Mouse (Mus musculus) embryonic facial prominence, embryonic 13.5 days (tissue): ENCODE measurements around the gene Abhd4. TPM values are rescaled to one million over a fixed set of nuclear protein-coding genes. Genes with fewer than 3 reads are reported as not detected.
"Not testable (repeated sequence)": the region's sequence is repeated elsewhere in the genome, so short reads cannot be mapped to it uniquely, and the experiment has no call there.

Experiments
- ATAC-seq: fragments of 200-750 bp; cut with Nextera tagmentation; 2 replicates; pipeline ENCODE4 v1.8.0; 2017; ENCODE audit warnings: low read depth; ENCODE audit not compliant: insufficient number of reproducible peaks, insufficient read depth, low FRiP score, low TSS enrichment
- H3K27ac ChIP-seq: fragments of 300-500 bp; sonication (generic); 2 replicates; pipeline ENCODE4 v1.5.1; 2015; ENCODE audit warnings: moderate library complexity, mild to moderate bottlenecking, inconsistent platforms
- H3K27me3 ChIP-seq: fragments of 300-500 bp; sonication (generic); 2 replicates; pipeline ENCODE4 v1.6.1; 2015; ENCODE audit warnings: mild to moderate bottlenecking, inconsistent platforms
- H3K36me3 ChIP-seq: fragments of 300-500 bp; sonication (generic); 2 replicates; pipeline ENCODE4 v1.6.1; 2015; ENCODE audit warnings: mild to moderate bottlenecking, inconsistent platforms
- H3K4me1 ChIP-seq: fragments of 300-500 bp; sonication (generic); 2 replicates; pipeline ENCODE4 v1.6.1; 2015; ENCODE audit warnings: inconsistent platforms
- H3K4me2 ChIP-seq: fragments of 300-500 bp; sonication (generic); 2 replicates; pipeline ENCODE4 v1.6.1; 2015; ENCODE audit warnings: moderate library complexity, mild to moderate bottlenecking, inconsistent platforms
- H3K4me3 ChIP-seq: fragments of 300-500 bp; sonication (generic); 2 replicates; pipeline ENCODE4 v1.5.1; 2015; ENCODE audit warnings: mild to moderate bottlenecking, inconsistent platforms
- H3K9ac ChIP-seq: fragments of 300-500 bp; sonication (generic); 2 replicates; pipeline ENCODE4 v1.6.1; 2015; ENCODE audit warnings: mild to moderate bottlenecking, inconsistent platforms
- H3K9me3 ChIP-seq: fragments of 300-500 bp; sonication (generic); 2 replicates; pipeline ENCODE4 v1.6.1; 2016; ENCODE audit warnings: inconsistent platforms
- WGBS: fragments of 180-500 bp; shearing (Covaris S2); methylation state at CpG from one replicate; pipeline ENCODE4 v1.1.7; 2015; ENCODE audit warnings: mixed read lengths; 5-methylcytosine and 5-hydroxymethylcytosine counted together
- polyA plus RNA-seq: library from polyadenylated mRNA; unstranded; fragments of >200 nt; fragmentation: Nextera tagmentation; extraction: Ambion mirVana; gene quantifications from 2 replicates; pipeline ENCODE4 v1.2.1, GENCODE M21; 2015

Gene Abhd4
- polyA plus RNA-seq, 1 experiment from 2014 or later: 50.5 TPM

DNA sequence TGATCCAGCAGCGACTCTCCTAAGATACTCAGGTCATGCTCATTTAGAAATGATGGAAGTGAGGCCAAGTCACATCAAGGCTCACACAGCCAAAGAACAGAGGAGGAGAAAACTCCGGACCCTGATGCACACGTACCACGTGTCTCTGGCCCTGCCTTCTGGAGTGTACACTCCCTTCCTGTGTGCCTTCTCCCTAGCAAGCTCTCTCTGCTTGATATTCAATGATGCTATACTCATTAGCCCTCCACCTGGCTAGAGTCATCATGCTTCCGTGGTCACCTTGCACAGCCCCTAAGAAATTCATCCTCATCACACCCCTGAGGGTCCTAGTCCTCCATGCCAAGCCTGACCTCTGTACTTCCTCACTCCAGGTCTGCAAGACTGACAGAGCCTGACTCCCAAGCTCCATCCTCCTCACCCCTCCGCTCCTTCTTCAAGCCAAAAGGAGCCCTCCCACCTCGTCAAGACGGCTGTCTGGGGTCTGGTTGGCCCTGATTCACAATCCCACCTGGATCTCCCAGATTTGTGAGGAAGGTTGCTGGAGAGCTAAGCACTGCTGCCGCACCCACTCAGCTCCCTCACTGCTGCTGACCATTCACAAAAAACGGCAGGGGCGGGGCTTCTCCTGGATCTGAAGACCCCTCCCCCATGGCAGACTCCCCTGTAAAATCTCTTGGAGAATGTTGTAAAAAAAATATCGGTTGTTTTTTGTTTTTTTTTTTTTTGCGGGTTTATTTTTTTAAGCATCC is 30.5 kb upstream of the Abhd4 start:
- H3K4me1 ChIP-seq: peaks cover 26% of the 10 kb centered on the region
- no peak for ATAC-seq
- H3K9ac ChIP-seq: no peak overlapping the region
- H3K9me3 ChIP-seq: no peaks in the 10 kb centered on the region
- H3K4me2 ChIP-seq: no peak overlapping the region
- 0 out of 2 replicates have a peak, but pooled peaks cover 4% of the 10 kb centered on the region for H3K27me3 ChIP-seq
- H3K27ac ChIP-seq: no peak overlapping the region
- no peak overlapping the region for H3K4me3 ChIP-seq
- WGBS: 58% methylated on average over 13 of the region's 13 CpGs
- H3K36me3 ChIP-seq: no peaks in the 10 kb centered on the region

DNA sequence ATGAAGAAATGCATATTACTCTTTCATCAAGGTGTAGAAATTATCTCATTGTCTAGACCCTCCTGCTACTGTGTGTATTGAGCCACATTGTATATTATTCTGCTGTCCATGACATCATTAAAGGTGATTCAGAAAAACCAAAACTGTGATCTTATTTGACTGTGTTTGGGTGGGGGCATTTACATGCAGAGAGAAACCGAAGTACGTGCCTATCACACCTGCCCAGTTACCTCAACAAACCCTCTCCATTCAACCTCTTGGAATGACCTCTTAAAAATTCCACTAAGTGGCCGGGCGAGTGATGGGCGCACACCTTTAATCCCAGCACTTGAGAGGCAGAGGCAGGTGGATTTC is 29.9 kb upstream of the Abhd4 start:
- Histone ChIP-seq H3K36me3 (no peaks in the 10 kb centered on the region), H3K4me1 (peaks cover 26% of the 10 kb centered on the region), H3K27me3 (0 out of 2 replicates have a peak, but pooled peaks cover 4% of the 10 kb centered on the region), H3K9ac (no peak overlapping the region), H3K4me2 (no peak overlapping the region), H3K4me3 (no peak overlapping the region), H3K27ac (no peak overlapping the region), H3K9me3 (no peaks in the 10 kb centered on the region)
- no peak for ATAC-seq
- 93% methylated on average over 5 of the region's 5 CpGs for WGBS

DNA sequence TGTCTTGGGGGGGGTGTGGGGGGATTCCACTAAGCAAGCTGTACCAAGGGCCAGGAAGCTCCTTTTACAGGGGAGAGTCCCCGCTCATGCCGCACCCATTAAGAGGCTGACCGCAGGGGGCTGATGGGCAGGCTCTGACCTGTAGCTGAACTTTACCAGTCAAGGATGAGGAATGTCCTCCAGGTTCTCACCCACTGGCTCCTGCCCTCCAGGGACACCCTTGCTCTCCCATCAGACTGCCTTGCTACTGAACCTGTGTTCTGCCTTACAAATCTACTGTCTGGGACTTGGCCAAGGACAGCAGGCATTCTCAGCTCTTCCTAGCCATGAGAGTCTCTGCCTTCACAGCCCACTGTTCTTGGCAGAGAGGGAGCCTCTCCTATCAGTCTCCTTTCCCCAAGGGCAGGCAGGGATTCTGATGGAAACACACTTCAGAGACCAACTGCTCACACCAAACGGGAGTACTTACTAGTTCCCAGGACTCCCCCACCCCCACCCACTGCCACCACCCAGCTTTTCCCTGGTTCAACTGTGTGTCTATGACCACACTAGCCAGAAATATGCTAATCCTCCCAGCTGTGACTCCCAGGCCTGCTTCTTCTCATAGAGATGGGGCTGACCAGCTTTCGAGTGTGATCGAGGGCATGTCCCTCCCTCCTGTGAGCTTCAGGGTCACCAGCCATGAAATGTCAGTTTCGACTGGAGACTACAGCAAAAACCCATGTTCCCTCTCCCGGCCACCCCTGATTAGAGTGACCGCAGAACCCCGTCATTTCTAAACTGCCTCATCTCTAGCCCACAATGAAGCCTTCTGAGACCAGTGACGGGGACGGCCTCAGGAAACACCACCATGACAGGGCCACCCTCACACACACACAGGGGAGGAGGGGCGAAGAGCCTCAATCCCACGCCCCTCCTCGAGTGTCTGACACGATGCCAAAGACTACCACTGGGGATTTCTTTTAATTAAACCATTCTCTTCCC is 29.2 kb upstream of the Abhd4 start:
- no peaks in the 10 kb centered on the region for H3K9me3 ChIP-seq
- 46% methylated on average over 16 of the region's 16 CpGs for WGBS
- H3K4me3 ChIP-seq: no peak overlapping the region
- no peak overlapping the region for H3K27ac ChIP-seq
- H3K4me2 ChIP-seq: no peak overlapping the region
- H3K36me3 ChIP-seq: no peaks in the 10 kb centered on the region
- H3K27me3 ChIP-seq: 0 out of 2 replicates have a peak, but pooled peaks cover 4% of the 10 kb centered on the region
- no peak for ATAC-seq
- peaks cover 23% of the 10 kb centered on the region for H3K4me1 ChIP-seq
- no peak overlapping the region for H3K9ac ChIP-seq

DNA sequence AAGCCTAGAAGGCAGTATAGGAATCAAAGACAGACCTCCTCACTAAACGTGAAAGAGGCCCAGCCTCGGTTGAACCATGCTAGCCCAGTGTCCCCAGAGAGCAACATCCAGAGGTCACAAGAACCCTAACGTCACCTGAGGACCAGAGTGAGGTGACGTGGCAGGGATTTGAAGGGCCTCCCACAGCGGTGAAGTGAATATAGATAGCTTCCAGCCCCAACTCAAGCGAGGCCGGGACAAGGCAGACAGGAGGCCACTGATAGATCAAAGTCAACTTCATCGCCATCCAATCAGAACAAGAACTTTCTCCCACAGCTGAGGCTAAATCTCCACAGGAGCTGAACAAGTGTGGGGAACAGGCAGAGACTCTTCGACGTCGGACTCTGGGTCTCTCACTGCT is 28.3 kb upstream of the Abhd4 start:
- WGBS: 77% methylated on average over 11 of the region's 11 CpGs
- Histone ChIP-seq H3K4me3 (no peak overlapping the region), H3K4me2 (no peak overlapping the region), H3K9me3 (no peaks in the 10 kb centered on the region), H3K27ac (no peak overlapping the region), H3K4me1 (peaks cover 22% of the 10 kb centered on the region), H3K27me3 (0 out of 2 replicates have a peak, but pooled peaks cover 4% of the 10 kb centered on the region), H3K9ac (no peak overlapping the region), H3K36me3 (no peaks in the 10 kb centered on the region)
- ATAC-seq: no peak

DNA sequence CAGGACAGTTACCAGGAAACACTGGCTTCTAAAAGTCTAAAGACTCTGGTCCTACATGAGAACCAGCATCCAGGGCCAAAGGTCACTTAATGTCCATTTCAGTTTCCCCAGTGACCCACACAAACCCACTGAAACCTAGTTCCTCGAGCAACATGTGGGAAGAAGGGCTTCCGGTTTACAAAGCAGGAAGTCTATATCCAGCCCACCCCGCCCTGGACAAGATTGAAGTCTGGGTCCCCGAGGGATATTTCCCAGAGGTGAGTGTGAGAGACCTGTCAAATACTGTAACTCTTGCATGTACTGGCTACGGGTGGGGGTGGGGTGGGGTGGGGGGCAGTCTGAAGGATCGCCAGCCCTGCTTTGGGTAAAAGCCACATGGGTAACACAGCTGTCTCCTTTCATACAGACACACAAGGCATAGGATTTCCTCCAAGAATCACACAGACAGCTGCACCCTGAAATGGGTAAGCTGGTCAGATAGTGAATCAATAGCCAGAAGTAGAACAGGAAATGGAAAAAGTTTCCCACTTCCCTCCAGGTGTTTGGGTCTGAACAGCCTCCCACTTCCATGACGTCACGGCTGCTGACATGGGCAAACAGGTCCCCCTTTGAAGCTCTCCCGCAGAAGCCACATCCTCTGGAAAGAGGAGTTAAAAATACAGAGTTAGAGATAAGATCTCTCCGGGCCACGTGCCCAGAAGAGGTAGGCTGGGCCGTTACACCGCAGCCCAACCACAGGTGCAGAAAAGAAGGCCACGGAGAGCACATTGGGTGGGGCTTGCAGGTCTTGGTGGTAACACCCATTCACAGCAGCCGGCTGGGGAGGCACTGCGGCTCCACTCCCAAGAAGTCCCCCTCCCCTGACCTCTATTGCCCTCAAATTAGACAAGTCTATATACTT is 26.8 kb upstream of the Abhd4 start:
- Histone ChIP-seq H3K27me3 (0 out of 2 replicates have a peak, but pooled peaks cover 4% of the 10 kb centered on the region), H3K4me3 (peak overlapping the region; percentile 36; the same call in 1 of the 2 replicates), H3K4me2 (peak overlapping the region; percentile 62), H3K4me1 (peaks cover 24% of the 10 kb centered on the region), H3K9ac (no peak overlapping the region), H3K9me3 (no peaks in the 10 kb centered on the region), H3K27ac (peak overlapping the region; percentile 51; the same call in 1 of the 2 replicates), H3K36me3 (no peaks in the 10 kb centered on the region)
- WGBS: 39% methylated on average over 16 of the region's 16 CpGs
- ATAC-seq: 0 out of 2 replicates have a peak, but pooled peaks have one; percentile 16

DNA sequence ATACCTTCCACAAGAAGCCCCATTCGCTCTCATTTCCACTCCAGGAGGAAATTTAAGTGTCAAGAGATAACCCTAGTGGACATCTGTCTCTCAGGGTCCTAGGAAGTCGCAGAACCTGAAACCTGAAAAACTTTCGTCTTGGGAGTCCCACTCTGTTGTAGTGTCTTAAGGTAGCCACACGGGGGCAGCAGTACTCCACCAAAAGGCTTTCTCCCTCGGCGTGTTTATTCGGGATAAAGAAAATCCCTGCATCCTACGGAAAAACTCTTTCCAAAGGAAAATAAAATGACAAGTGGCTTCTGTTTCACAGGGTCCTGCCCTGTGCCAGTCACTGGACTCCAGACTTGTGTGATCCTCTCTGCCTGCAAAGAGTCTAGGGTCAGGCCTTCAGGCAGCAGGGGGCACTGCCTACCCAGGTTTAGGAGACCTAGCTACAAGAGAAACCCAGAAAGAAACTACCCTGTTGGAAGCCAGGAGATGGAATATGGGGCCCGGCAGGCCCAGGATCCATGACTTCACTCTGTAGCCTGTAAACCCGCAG is 26.0 kb upstream of the Abhd4 start:
- H3K4me2 ChIP-seq: peak overlapping the region; percentile 62
- under 1% methylated on average over 10 of the region's 10 CpGs for WGBS
- peak overlapping the region; percentile 65; the same call in 1 of the 2 replicates for H3K9ac ChIP-seq

DNA sequence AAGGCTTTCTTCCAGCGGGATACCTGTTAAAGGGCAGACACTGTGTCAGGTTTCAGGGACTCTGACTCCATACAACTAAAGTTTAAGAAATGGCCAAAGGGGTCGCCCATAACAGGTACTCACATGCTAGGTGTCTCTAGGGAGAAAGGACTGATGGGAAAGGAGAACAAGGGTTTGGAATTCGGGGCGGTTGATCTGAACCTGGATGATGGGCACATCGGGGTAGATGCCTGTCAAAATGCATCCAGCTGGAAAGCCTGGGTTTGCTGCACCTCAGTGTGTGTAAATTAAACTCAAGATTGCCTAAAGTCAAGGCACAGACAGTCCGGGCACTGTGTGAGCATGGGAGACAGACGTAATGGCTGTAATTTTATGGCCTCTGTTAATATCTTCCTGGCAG is 25.5 kb upstream of the Abhd4 start:
- no peak for ATAC-seq
- H3K27me3 ChIP-seq: 0 out of 2 replicates have a peak, but pooled peaks cover 4% of the 10 kb centered on the region
- H3K36me3 ChIP-seq: no peaks in the 10 kb centered on the region
- peak overlapping the region; percentile 36; the same call in 1 of the 2 replicates for H3K4me3 ChIP-seq
- peak overlapping the region; percentile 65; the same call in 1 of the 2 replicates for H3K9ac ChIP-seq
- peaks cover 33% of the 10 kb centered on the region for H3K4me1 ChIP-seq
- H3K27ac ChIP-seq: no peak overlapping the region; the same call in 1 of the 2 replicates
- H3K4me2 ChIP-seq: peak overlapping the region; percentile 62
- H3K9me3 ChIP-seq: no peaks in the 10 kb centered on the region
- 6% methylated on average over 7 of the region's 7 CpGs for WGBS

More for the DNA sequence above, 26.0 kb upstream of the Abhd4 start:
- Histone ChIP-seq H3K36me3 (no peaks in the 10 kb centered on the region), H3K4me1 (peaks cover 28% of the 10 kb centered on the region), H3K4me3 (peak overlapping the region; percentile 36), H3K27me3 (0 out of 2 replicates have a peak, but pooled peaks cover 4% of the 10 kb centered on the region), H3K27ac (peak overlapping the region; percentile 51; the same call in 1 of the 2 replicates), H3K9me3 (no peaks in the 10 kb centered on the region)
- peak; percentile 35; the same call in 1 of the 2 replicates for ATAC-seq

DNA sequence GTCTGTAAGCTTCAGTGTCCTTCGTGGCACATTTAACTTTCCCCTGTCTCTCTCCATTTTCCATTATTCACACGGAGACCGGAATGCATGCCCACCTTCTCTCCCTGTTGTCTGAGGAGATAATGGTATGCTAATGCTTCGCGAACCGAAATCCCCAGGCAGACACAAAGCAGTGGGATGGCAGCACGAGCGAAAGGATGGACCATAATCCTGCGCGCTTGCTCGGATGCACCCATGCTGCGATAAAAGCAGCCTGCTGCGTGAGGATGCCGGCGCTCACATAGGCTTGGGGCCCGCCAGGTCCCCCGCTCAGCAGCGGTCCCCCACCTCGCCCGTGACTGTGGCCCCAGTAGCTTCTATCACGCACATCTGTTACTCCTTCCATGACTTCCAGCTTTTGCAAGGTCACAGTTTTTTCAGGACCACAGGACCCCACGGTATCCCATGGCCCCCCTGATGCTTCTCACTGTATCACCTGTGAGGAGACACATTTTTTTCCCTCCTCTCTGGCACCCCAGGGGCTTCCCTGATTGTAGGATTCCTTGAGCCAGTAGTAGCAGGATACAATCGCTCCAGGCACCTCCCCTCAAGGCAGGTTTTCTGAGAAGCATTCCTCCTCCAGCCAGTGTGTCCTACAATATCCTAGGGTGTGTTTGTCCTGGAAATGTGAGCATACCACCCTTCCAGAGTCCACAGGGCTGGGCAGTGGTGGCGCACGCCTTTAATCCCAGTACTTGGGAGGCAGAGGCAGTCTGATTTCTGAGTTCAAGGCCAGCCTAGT is 24.9 kb upstream of the Abhd4 start:
- 0 out of 2 replicates have a peak, but pooled peaks cover 4% of the 10 kb centered on the region for H3K27me3 ChIP-seq
- H3K9ac ChIP-seq: peak overlapping the region; percentile 65
- ATAC-seq: no peak
- H3K4me1 ChIP-seq: peaks cover 35% of the 10 kb centered on the region
- 12% methylated on average over 25 of the region's 25 CpGs for WGBS
- H3K27ac ChIP-seq: no peak overlapping the region
- peak overlapping the region; percentile 36 for H3K4me3 ChIP-seq
- H3K36me3 ChIP-seq: peaks cover under 1% of the 10 kb centered on the region; the same call in 1 of the 2 replicates
- peak overlapping the region; percentile 62 for H3K4me2 ChIP-seq
- no peaks in the 10 kb centered on the region for H3K9me3 ChIP-seq

DNA sequence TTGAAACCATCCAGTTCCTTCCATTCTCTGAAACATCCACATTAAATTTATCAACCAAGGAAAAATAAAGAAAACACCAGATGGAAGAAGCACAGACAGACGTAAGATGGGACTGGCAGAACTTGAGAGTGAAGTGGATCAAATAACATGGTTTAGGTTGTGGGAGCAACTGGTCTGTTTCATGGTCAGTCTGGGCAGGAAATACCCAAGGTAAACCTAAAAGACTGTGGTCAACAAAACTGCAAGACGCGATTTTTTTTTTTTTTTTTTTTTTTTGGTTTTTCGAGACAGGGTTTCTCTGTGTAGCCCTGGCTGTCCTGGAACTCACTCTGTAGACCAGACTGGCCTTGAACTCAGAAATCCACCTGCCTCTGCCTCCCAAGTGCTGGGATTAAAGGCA is 24.1 kb upstream of the Abhd4 start:
- not testable (repeated sequence) for H3K27me3 ChIP-seq, H3K4me2 ChIP-seq, H3K36me3 ChIP-seq, ATAC-seq, H3K4me3 ChIP-seq, H3K27ac ChIP-seq, H3K9ac ChIP-seq, H3K9me3 ChIP-seq
- H3K4me1 ChIP-seq: peaks cover 33% of the 10 kb centered on the region
- whole genome bisulfite sequencing: 77% methylated on average over 3 of the region's 4 CpGs

DNA sequence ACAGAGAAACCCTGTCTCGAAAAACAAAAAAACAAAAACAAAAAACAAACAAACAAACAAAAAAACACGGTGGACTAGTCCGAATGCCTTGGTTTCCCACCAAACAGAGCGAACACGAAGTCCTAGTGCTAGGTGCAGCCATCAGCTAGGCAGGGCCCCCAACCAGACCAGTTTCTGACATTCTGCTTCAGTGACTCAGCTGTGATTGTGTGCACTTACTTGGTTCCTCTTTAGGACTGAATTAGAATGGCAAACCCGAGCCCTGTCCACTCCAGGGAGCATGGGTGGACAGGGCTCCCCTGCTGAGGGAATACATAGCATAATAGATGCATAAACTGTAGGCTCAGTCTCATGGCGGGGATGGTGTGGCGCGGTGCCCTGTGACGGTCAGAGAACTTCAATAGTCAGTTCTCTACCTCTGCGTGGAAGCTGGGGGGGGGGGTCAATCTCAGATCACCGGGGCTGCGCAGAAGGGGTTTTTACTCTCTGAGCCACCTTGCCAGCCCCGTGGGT is 23.3 kb upstream of the Abhd4 start:
- WGBS: 88% methylated on average over 14 of the region's 14 CpGs
- 0 out of 2 replicates have a peak, but pooled peaks cover 4% of the 10 kb centered on the region for H3K27me3 ChIP-seq
- no peaks in the 10 kb centered on the region for H3K9me3 ChIP-seq
- H3K9ac ChIP-seq: no peak overlapping the region
- H3K4me1 ChIP-seq: peaks cover 33% of the 10 kb centered on the region
- H3K4me2 ChIP-seq: no peak overlapping the region
- ATAC-seq: no peak
- H3K36me3 ChIP-seq: peaks cover 16% of the 10 kb centered on the region
- H3K4me3 ChIP-seq: no peak overlapping the region
- no peak overlapping the region for H3K27ac ChIP-seq
